Mouse (Mus musculus) heart, postnatal 0 days (tissue): ENCODE measurements around the gene Lrriq1.

ENCODE experiments used
- CTCF ChIP-seq: IDR thresholded peaks from 2 replicates; pipeline ENCODE4 v1.5.1; 2016; ENCODE audit warnings: antibody characterized with exemption, control low read depth, low read depth
- EP300 ChIP-seq: IDR thresholded peaks from 2 replicates; pipeline ENCODE4 v1.6.1; 2016; ENCODE audit warnings: antibody characterized with exemption, low read depth

DNA sequence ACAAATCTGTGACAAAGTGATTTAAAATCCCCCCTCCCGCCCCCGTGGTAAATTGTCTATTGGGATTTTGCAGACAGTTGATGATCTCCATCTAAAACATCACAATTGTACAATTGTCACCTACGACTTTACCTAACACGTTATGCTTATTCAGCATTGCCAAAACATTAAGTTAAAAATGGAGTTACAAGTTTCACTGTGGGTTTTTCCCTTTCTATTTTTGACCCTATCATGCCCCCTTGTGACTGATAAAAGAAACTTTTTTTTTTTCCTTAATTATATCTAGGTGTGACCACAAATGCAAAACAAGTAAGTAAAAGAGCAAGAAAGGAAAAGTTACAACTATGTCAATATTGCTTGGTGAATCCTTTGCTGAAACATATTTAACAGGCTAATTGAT lies 93.6 kb downstream of the Lrriq1 start:
- TF ChIP-seq CTCF: no peak
- no peak for TF ChIP-seq EP300
